Comparison of ENCODE assay signal across 12 mouse cellular contexts in genomic region chr11:31843834-31844188, GRCm38 (mm10). TPM values are rescaled to one million over a fixed set of nuclear protein-coding genes. Genes with fewer than 3 reads are reported as not detected.
DNase-seq lines count a peak whose midpoint lies in the region; ATAC-seq lines count a peak whose summit lies in the region.
"Had no signal": no experiment of that assay in that cellular context is flagged by ENCODE, and none has a peak within 500 bp of the region (broad histone marks: within the 10 kb centered on the region; RNA-seq: fewer than 3 reads in every experiment).

No protein-coding gene starts in this region.

- no peak for DNase-seq in heart, adult 8-10 months (ENCODE audit: low spot score)
- peak; percentile 96 for DNase-seq in MEL-GATA-1-ER (ENCODE audit: extremely low read depth, low read depth)
- DNase-seq in gastrocnemius, postnatal 14 days: no peak
- DNase-seq in testis, postnatal 10 days (ENCODE audit: low spot score): no peak
- no peak for DNase-seq in urinary bladder, postnatal 36 days (ENCODE audit: low spot score in 2 of 2)
- DNase-seq: cerebellum, adult 9-11 months; kidney, postnatal 10 days; thymus, postnatal 36 days had no signal

- intact Hi-C loops in gastrocnemius, postnatal 14 days (cut with DNase I; ENCODE audit: low total_unique reads): no loop called here

- H3K9me3 ChIP-seq in heart, embryonic 13.5 days: no peaks in the 10 kb centered on the region
- H3K9me3 ChIP-seq in megakaryocyte, embryonic 14.5 days: no peaks in the 10 kb centered on the region
- H3K9me3 ChIP-seq: forebrain, embryonic 13.5 days had no signal

- H3K4me1 ChIP-seq in heart, embryonic 13.5 days: peaks cover 39% of the 10 kb centered on the region
- H3K4me1 ChIP-seq in megakaryocyte, embryonic 14.5 days: peaks cover 99% of the 10 kb centered on the region

- no peaks in the 10 kb centered on the region for H3K27me3 ChIP-seq in heart, embryonic 13.5 days (replicated peaks)
- H3K27me3 ChIP-seq in megakaryocyte, embryonic 14.5 days (replicated peaks): no peaks in the 10 kb centered on the region
- H3K27me3 ChIP-seq: forebrain, embryonic 13.5 days had no signal

- peak overlapping the region; percentile 45 for H3K27ac ChIP-seq in heart, embryonic 13.5 days (replicated peaks)
- H3K27ac ChIP-seq: forebrain, embryonic 13.5 days had no signal

- WGBS in heart, embryonic 13.5 days: 5% methylated on average over 5 of the region's 5 CpGs

- H3K9ac ChIP-seq in heart, embryonic 13.5 days: peak overlapping the region; percentile 33; the same call in 1 of the 2 replicates
- H3K9ac ChIP-seq: forebrain, embryonic 13.5 days had no signal

- no peak overlapping the region for H3K4me3 ChIP-seq in heart, embryonic 13.5 days
- peak overlapping the region; percentile 79 for H3K4me3 ChIP-seq in megakaryocyte, embryonic 14.5 days (replicated peaks)
- H3K4me3 ChIP-seq: forebrain, embryonic 13.5 days had no signal

- H3K36me3 ChIP-seq in heart, embryonic 13.5 days: no peaks in the 10 kb centered on the region
- H3K36me3 ChIP-seq in megakaryocyte, embryonic 14.5 days (replicated peaks; ENCODE audit: low read length): no peaks in the 10 kb centered on the region

- ATAC-seq in heart, embryonic 13.5 days (ENCODE audit: extremely low read depth, insufficient number of reproducible peaks, low FRiP score, low TSS enrichment): peak; percentile 70; the same call in 1 of the 2 replicates
- ATAC-seq in erythroid progenitor cell, adult 5-6 weeks (replicated peaks; ENCODE audit: low FRiP score, poor library complexity, severe bottlenecking): peak; percentile 95
- ATAC-seq: forebrain, embryonic 13.5 days had no signal

- peak overlapping the region; percentile 5; the same call in 1 of the 2 replicates for H3K4me2 ChIP-seq in heart, embryonic 13.5 days
- H3K4me2 ChIP-seq: forebrain, embryonic 13.5 days had no signal

RNA-seq across cellular contexts. Expression of gene Cpeb4, which starts 28.2 kb away (rescaled TPM):
- polyA plus RNA-seq in heart, embryonic 13.5 days (2015; fragmentation: Nextera tagmentation; extraction: Ambion mirVana): 6.2 and 6.7 TPM in 2 replicates
- total RNA-seq in heart, adult 8-10 months (2022): 100 to 1,000 TPM in 1 of 4 experiments, 10 to 100 TPM in 3; 71.7 to 102 (median 85.1) TPM
- 413 and 439 TPM in 2 replicates for total RNA-seq in erythroid progenitor cell, adult 5-6 weeks (2015; ENCODE audit: low replicate concordance)
- 229 and 303 TPM in 2 replicates for total RNA-seq in erythroid progenitor cell, adult 5-6 weeks (2017; ENCODE audit: low replicate concordance)
- 3.9 and 4.8 TPM in 2 replicates for polyA plus RNA-seq in megakaryocyte, embryonic 14.5 days (2012; ENCODE audit: insufficient read depth, low replicate concordance)
- 10 to 100 TPM; 63.1 to 66.2 TPM for total RNA-seq in gastrocnemius, postnatal 14 days (2021)
